Mouse (Mus musculus) c-Kit-positive CD71-positive TER-119-positive erythroid progenitor cells, embryonic 14.5 days (primary cell): ENCODE results near the gene Gng7.
"Not testable (repeated sequence)": the region's sequence is repeated elsewhere in the genome, so short reads cannot be mapped to it uniquely, and the experiment has no call there.

Experiments used
- DNase-seq: peaks from one replicate; pipeline ENCODE4 v3.0.0-alpha.2; 2013; ENCODE audit warnings: low spot score

Gng7 gene

GRCm38 (mm10) chr10:80995091-80995632, 19.6 kb downstream of the Gng7 start:
- DNase-seq = peak; percentile 72

GRCm38 (mm10) chr10:80994621-80995020, 20.1 kb downstream of the Gng7 start:
- no peak for DNase-seq

- no peak for DNase-seq
Measured at GRCm38 (mm10) chr10:80993276-80993675, 21.5 kb downstream of the Gng7 start.

- DNase-seq = no peak
Measured at GRCm38 (mm10) chr10:80991945-80992344, 22.8 kb downstream of the Gng7 start.

- DNase-seq = no peak
Measured at GRCm38 (mm10) chr10:80991007-80991406, 23.7 kb downstream of the Gng7 start.

GRCm38 (mm10) chr10:80990406-80990805, 24.3 kb downstream of the Gng7 start:
- DNase-seq = no peak

GRCm38 (mm10) chr10:80989854-80990253, 24.9 kb downstream of the Gng7 start:
- not testable (repeated sequence) for DNase-seq

GRCm38 (mm10) chr10:80989446-80989845, 25.3 kb downstream of the Gng7 start:
- DNase-seq = no peak

GRCm38 (mm10) chr10:80987709-80988441, 26.9 kb downstream of the Gng7 start:
- DNase-seq = peak; percentile 70

GRCm38 (mm10) chr10:80986754-80987153, 28.0 kb downstream of the Gng7 start:
- no peak for DNase-seq

- DNase-seq = no peak
Measured at GRCm38 (mm10) chr10:80985970-80986701, 28.6 kb downstream of the Gng7 start.

GRCm38 (mm10) chr10:80985241-80985969, 29.3 kb downstream of the Gng7 start:
- no peak for DNase-seq

- DNase-seq = no peak
Measured at GRCm38 (mm10) chr10:80984223-80984622, 30.5 kb downstream of the Gng7 start.

GRCm38 (mm10) chr10:80982381-80982780, 32.4 kb downstream of the Gng7 start:
- no peak for DNase-seq

GRCm38 (mm10) chr10:80981564-80982112, 33.1 kb downstream of the Gng7 start:
- no peak for DNase-seq

- no peak for DNase-seq
Measured at GRCm38 (mm10) chr10:80975478-80975877, 39.3 kb downstream of the Gng7 start.

- DNase-seq = no peak
Measured at GRCm38 (mm10) chr10:80973722-80974121, 41.0 kb downstream of the Gng7 start.

- no peak for DNase-seq
Measured at GRCm38 (mm10) chr10:80972071-80972987, 42.4 kb downstream of the Gng7 start.

- no peak for DNase-seq
Measured at GRCm38 (mm10) chr10:80971533-80971932, 43.2 kb downstream of the Gng7 start.

GRCm38 (mm10) chr10:80970159-80970558, 44.6 kb downstream of the Gng7 start:
- DNase-seq = no peak

GRCm38 (mm10) chr10:80969298-80969697, 45.4 kb downstream of the Gng7 start:
- DNase-seq = no peak
